Mouse (Mus musculus) MEL (cell line): ENCODE measurements around the gene Zbtb34. TPM values are rescaled to one million over a fixed set of nuclear protein-coding genes. Genes with fewer than 3 reads are reported as not detected.
A peak's percentile ranks its signal among the peaks of the same experiment; 100 is the strongest.

ENCODE experiments used
- DNase-seq: peaks from one replicate; pipeline ENCODE4 v3.0.0; 2011; ENCODE audit warnings: low read depth, low spot score
- H3K27ac ChIP-seq: 2 replicates; pipeline ENCODE4 v1.5.1; 2012; ENCODE audit warnings: low read depth, mild to moderate bottlenecking, control low read depth, low read length, moderate library complexity; ENCODE audit not compliant: control insufficient read depth
- H3K27me3 ChIP-seq, 2 experiments: fragments of 150-350 bp in 1 of 2; sonication (generic) in 1 of 2; 2 replicates each; pipeline ENCODE4 v1.6.1; 2012; ENCODE audit warnings: low read length in 2 of 2, mild to moderate bottlenecking in 2 of 2, improper control_type of control experiment in 1 of 2, moderate library complexity in 1 of 2; ENCODE audit not compliant: insufficient read depth in 2 of 2, control insufficient read depth in 1 of 2
- H3K36me3 ChIP-seq, 2 experiments: 2 replicates each; pipeline ENCODE4 v1.6.1; 2012 to 2014; ENCODE audit warnings: low read length in 2 of 2, improper control_type of control experiment in 1 of 2, inconsistent platforms in 1 of 2, mild to moderate bottlenecking in 1 of 2; ENCODE audit not compliant: insufficient read depth in 2 of 2, control insufficient read depth in 1 of 2
- H3K4me1 ChIP-seq, 2 experiments: fragments of 150-350 bp in 1 of 2; sonication (generic) in 1 of 2; 2 replicates each; pipeline ENCODE4 v1.6.1; 2012; ENCODE audit warnings: low read length in 2 of 2, improper control_type of control experiment in 1 of 2, mild to moderate bottlenecking in 1 of 2; ENCODE audit not compliant: insufficient read depth in 2 of 2, control insufficient read depth in 1 of 2
- H3K4me3 ChIP-seq, 2 experiments: fragments of 150-350 bp in 1 of 2; sonication (generic) in 1 of 2; 2 replicates each; pipeline ENCODE4 v1.5.1; 2012; ENCODE audit warnings: low read depth in 2 of 2, low read length in 2 of 2, mild to moderate bottlenecking in 2 of 2, moderate library complexity in 2 of 2, control low read depth in 1 of 2, improper control_type of control experiment in 1 of 2; ENCODE audit not compliant: control insufficient read depth in 1 of 2, insufficient read depth in 1 of 2
- H3K79me2 ChIP-seq: 2 replicates; pipeline ENCODE4 v1.6.1; 2012; ENCODE audit warnings: mild to moderate bottlenecking, low read length, moderate library complexity; ENCODE audit not compliant: control insufficient read depth, poor library complexity, insufficient read depth
- H3K9ac ChIP-seq: 2 replicates; pipeline ENCODE4 v1.6.1; 2012; ENCODE audit warnings: low read depth, mild to moderate bottlenecking, control low read depth, low read length, moderate library complexity; ENCODE audit not compliant: control insufficient read depth, poor library complexity, severe bottlenecking
- H3K9me3 ChIP-seq: fragments of 150-350 bp; sonication (generic); replicated peaks from 2 replicates; pipeline ENCODE4 v1.6.1; 2012; ENCODE audit warnings: mild to moderate bottlenecking, low read length, improper control_type of control experiment, moderate library complexity; ENCODE audit not compliant: insufficient read depth
- BHLHE40 ChIP-seq: IDR thresholded peaks from 2 replicates; pipeline ENCODE4 v1.6.1; 2012; ENCODE audit warnings: low read depth, mild to moderate bottlenecking, inconsistent platforms, low read length, improper control_type of control experiment, borderline replicate concordance
- CHD2 ChIP-seq: IDR thresholded peaks from 2 replicates; pipeline ENCODE4 v1.6.1; 2011; ENCODE audit warnings: low read length, improper control_type of control experiment
- CTCF ChIP-seq, 3 experiments: IDR thresholded peaks in 2 of 3; conservative IDR thresholded peaks in 1 of 3; 2 replicates each; pipeline ENCODE4 v1.5.1; 2011 to 2012; ENCODE audit warnings: low read length in 3 of 3, low read depth in 2 of 3, mild to moderate bottlenecking in 2 of 3, improper control_type of control experiment in 1 of 3, inconsistent platforms in 1 of 3, mixed read lengths in 1 of 3, moderate library complexity in 1 of 3; ENCODE audit not compliant: control insufficient read depth in 1 of 3, insufficient read depth in 1 of 3, poor library complexity in 1 of 3, severe bottlenecking in 1 of 3
- ELF1 ChIP-seq: IDR thresholded peaks from 2 replicates; pipeline ENCODE4 v1.6.1; 2014; ENCODE audit warnings: low read depth, mild to moderate bottlenecking, inconsistent platforms, low read length, improper control_type of control experiment, moderate library complexity
- ETS1 ChIP-seq: IDR thresholded peaks from 2 replicates; pipeline ENCODE4 v1.6.1; 2012; ENCODE audit warnings: low read depth, mild to moderate bottlenecking, inconsistent platforms, low read length, improper control_type of control experiment, moderate library complexity
- HCFC1 ChIP-seq: IDR thresholded peaks from 2 replicates; pipeline ENCODE4 v1.6.1; 2012; ENCODE audit warnings: low read depth, mild to moderate bottlenecking, inconsistent platforms, low read length, improper control_type of control experiment, moderate library complexity
- KAT2A ChIP-seq: conservative IDR thresholded peaks from 2 replicates; pipeline ENCODE4 v1.6.1; 2012; ENCODE audit warnings: low read depth, low read length, improper control_type of control experiment, inconsistent platforms
- MAFK ChIP-seq: IDR thresholded peaks from 2 replicates; pipeline ENCODE4 v1.6.1; 2011; ENCODE audit warnings: low read depth, mild to moderate bottlenecking, low read length, improper control_type of control experiment, borderline replicate concordance
- MAZ ChIP-seq: IDR thresholded peaks from 2 replicates; pipeline ENCODE4 v1.6.1; 2012; ENCODE audit warnings: low read depth, mild to moderate bottlenecking, inconsistent platforms, low read length, improper control_type of control experiment
- MXI1 ChIP-seq: IDR thresholded peaks from 2 replicates; pipeline ENCODE4 v1.6.1; 2011; ENCODE audit warnings: mild to moderate bottlenecking, low read depth, low read length, improper control_type of control experiment
- MYB ChIP-seq: IDR thresholded peaks from 2 replicates; pipeline ENCODE4 v1.6.1; 2011; ENCODE audit warnings: mild to moderate bottlenecking, low read depth, low read length, improper control_type of control experiment
- NELFE ChIP-seq: IDR thresholded peaks from 2 replicates; pipeline ENCODE4 v1.6.1; 2011; ENCODE audit warnings: low read depth, low read length, improper control_type of control experiment
- POLR2A ChIP-seq, 2 experiments: IDR thresholded peaks; 2 replicates each; pipeline ENCODE4 v1.6.1; 2011 to 2012; ENCODE audit warnings: low read length in 2 of 2, mild to moderate bottlenecking in 2 of 2, control low read depth in 1 of 2, improper control_type of control experiment in 1 of 2, low read depth in 1 of 2, moderate library complexity in 1 of 2; ENCODE audit not compliant: control insufficient read depth in 1 of 2, insufficient read depth in 1 of 2, poor library complexity in 1 of 2
- POLR2AphosphoS2 ChIP-seq: IDR thresholded peaks from 2 replicates; pipeline ENCODE4 v1.6.1; 2011; ENCODE audit warnings: low read length, improper control_type of control experiment
- RAD21 ChIP-seq: IDR thresholded peaks from 2 replicates; pipeline ENCODE4 v1.6.1; 2011; ENCODE audit warnings: mild to moderate bottlenecking, low read depth, low read length, improper control_type of control experiment
- RCOR1 ChIP-seq: IDR thresholded peaks from 2 replicates; pipeline ENCODE4 v1.6.1; 2012; ENCODE audit warnings: low read depth, mild to moderate bottlenecking, inconsistent platforms, low read length, improper control_type of control experiment
- SIN3A ChIP-seq: IDR thresholded peaks from 2 replicates; pipeline ENCODE4 v1.6.1; 2012; ENCODE audit warnings: low read length, improper control_type of control experiment, inconsistent platforms
- TAL1 ChIP-seq: IDR thresholded peaks from 2 replicates; pipeline ENCODE4 v1.6.1; 2012; ENCODE audit warnings: mild to moderate bottlenecking, inconsistent platforms, low read length, moderate library complexity, mixed read lengths
- TCF12 ChIP-seq: IDR thresholded peaks from 2 replicates; pipeline ENCODE4 v1.6.1; 2014; ENCODE audit warnings: low read depth, mild to moderate bottlenecking, inconsistent platforms, low read length, improper control_type of control experiment, moderate library complexity
- UBTF ChIP-seq: IDR thresholded peaks from 2 replicates; pipeline ENCODE4 v1.6.1; 2012; ENCODE audit warnings: low read depth, mild to moderate bottlenecking, inconsistent platforms, low read length, improper control_type of control experiment, moderate library complexity, borderline replicate concordance; ENCODE audit not compliant: insufficient read depth
- ZNF384 ChIP-seq: IDR thresholded peaks from 2 replicates; pipeline ENCODE4 v1.6.1; 2012; ENCODE audit warnings: low read depth, mild to moderate bottlenecking, inconsistent platforms, low read length, improper control_type of control experiment
- polyA plus RNA-seq, 2 experiments: library from polyadenylated mRNA; stranded (reverse) in 1 of 2; unstranded in 1 of 2; fragments of >175 nt in 1 of 2; fragments of >200 nt in 1 of 2; gene quantifications; 2 replicates each; pipeline versions ENCODE4 v1.2.1 to v1.2.4; 2012; ENCODE audit warnings: low replicate concordance in 2 of 2, low read depth in 1 of 2; ENCODE audit not compliant: insufficient read length in 2 of 2, insufficient read depth in 1 of 2, missing spikeins in 1 of 2
- total RNA-seq: library from RNA; depleted of rRNA; stranded (reverse); fragments of 300-350 nt; gene quantifications from 2 replicates; pipeline ENCODE4 v1.2.3, GENCODE M21; 2012; rRNA removed

Zbtb34 gene
- total RNA-seq (9.6 and 9.7 TPM in 2 replicates), polyA plus RNA-seq (10 to 100 TPM in 1 of 2 experiments, not detected in 1; 10.1 TPM)

- Histone ChIP-seq H3K9ac (peak within 1 kb of the TSS; percentile 96), H3K4me3 (peak within 1 kb of the TSS; percentile 85 to 95), H3K27me3 (no peaks in the 10 kb centered on the region), H3K9me3 (no peaks in the 10 kb centered on the region), H3K36me3 (peaks cover 0 to 11% of the 10 kb centered on the region in 2 experiments; a peak in 3 of 4 replicates), H3K4me1 (peaks cover 0 to 9% of the 10 kb centered on the region in 2 experiments; a peak in 3 of 4 replicates), H3K79me2 (peaks cover 23% of the 10 kb centered on the region), H3K27ac (peak within 1 kb of the TSS; percentile 71)
- peak; percentile 73 for DNase-seq
- TF ChIP-seq RCOR1 (no peak), ZNF384 (no peak), MAZ (peak; percentile 73), POLR2A (IDR thresholded peaks at IDR 0.05; ENCODE audit: control insufficient read depth in 1 of 2, insufficient read depth in 1 of 2, low read depth in 1 of 2, low read length in 2 of 2, poor library complexity in 1 of 2) (peak; percentile 77 to 88; a peak in 3 of 4 replicates), TCF12 (no peak), KAT2A (no peak), MXI1 (peak; percentile 23; the same call in 1 of the 2 replicates), SIN3A (peak; percentile 9; the same call in 1 of the 2 replicates), RAD21 (no peak), MYB (no peak), NELFE (peak; percentile 69), UBTF (no peak), TAL1 (no peak), ETS1 (no peak), HCFC1 (peak; percentile 74), BHLHE40 (no peak), CTCF (IDR thresholded peaks at IDR 0.05 in 2 of 3, conservative IDR thresholded peaks at IDR 0.05 in 1 of 3; ENCODE audit: control insufficient read depth in 1 of 3, insufficient read depth in 1 of 3, low read depth in 2 of 3, low read length in 3 of 3, poor library complexity in 1 of 3, severe bottlenecking in 1 of 3) (peak; percentile 67 to 87 (median 75)), ELF1 (peak; percentile 52), POLR2AphosphoS2 (peak; percentile 44; the same call in 1 of the 2 replicates), MAFK (no peak), CHD2 (no peak)
These were observed at the start of gene Zbtb34 for GRCm38 (mm10) chr2:33430771-33431699. Zbtb34 (minus strand) TSS chr2:33431324.
